Mouse (Mus musculus) cortical plate, adult 2 months (tissue): ENCODE measurements around the gene Ehbp1l1.

ENCODE experiments used
- CTCF ChIP-seq: fragments of 200-500 bp; IDR thresholded peaks from 2 replicates; pipeline ENCODE4 v1.5.1; 2011; ENCODE audit warnings: mild to moderate bottlenecking, control low read depth, low read length; ENCODE audit not compliant: insufficient read depth; ENCODE audit errors: extremely low read depth
- POLR2A ChIP-seq: fragments of 200-500 bp; IDR thresholded peaks from 2 replicates; pipeline ENCODE4 v1.6.1; 2011; ENCODE audit warnings: mild to moderate bottlenecking, low read length, control low read depth; ENCODE audit not compliant: insufficient read depth; ENCODE audit errors: extremely low read depth

DNA sequence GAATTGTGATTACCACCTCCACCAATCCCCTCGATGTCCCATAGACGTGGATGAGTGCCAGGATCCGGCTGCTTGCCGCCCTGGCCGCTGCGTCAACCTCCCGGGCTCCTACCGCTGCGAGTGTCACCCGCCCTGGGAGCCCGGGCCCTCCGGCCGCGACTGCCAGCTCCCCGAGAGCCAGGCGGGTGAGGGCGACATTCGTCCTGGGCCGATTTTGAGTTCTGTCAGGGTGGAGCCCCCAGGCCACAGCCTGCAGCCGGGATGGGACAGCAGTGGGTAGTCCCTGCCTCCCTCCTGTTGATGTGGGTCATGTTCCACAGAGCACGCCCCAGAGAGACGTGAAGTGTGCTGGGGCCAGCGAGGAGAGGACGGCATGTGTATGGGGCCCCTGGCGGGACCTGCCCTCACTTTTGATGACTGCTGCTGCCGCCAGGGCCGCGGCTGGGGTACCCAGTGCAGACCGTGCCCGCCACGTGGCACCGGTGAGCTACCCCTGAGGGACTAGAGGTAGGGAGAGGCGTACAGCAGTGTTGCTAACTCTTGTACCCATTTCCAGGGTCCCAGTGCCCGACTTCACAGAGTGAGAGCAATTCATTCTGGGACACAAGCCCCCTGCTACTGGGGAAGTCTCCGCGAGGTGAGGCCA is 31.0 kb upstream of the Ehbp1l1 start:
- TF ChIP-seq CTCF = no peak
- TF ChIP-seq POLR2A = no peak
